Mouse (Mus musculus): Measurements from ENCODE around the gene Wdtc1. TPM values are rescaled to one million over a fixed set of nuclear protein-coding genes. Genes with fewer than 3 reads are reported as not detected.
A peak's percentile ranks its signal among the peaks of the same experiment; 100 is the strongest.

The Wdtc1 gene
- polyA plus RNA-seq, 1 experiment: 107 TPM

DNA sequence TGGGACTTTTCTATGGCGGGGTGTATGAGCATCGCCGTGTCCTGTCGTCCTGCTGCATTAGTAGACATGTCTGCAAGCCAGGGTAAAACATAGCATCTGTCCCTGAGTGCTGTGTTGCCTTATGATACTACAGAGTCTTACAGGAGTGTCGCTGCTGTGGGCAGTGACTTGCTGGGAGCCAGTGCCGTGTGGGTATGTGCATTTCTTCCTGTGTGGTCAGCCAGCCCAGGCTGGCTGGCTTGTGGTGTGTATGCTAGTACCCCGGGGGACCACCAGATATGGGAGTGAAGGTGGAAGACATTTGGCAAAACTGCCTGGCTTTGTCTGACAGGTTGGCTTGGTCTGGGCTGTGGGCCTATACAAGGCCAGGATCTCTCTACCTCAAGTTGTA lies 90.9 kb downstream of the Wdtc1 start:
- WGBS: 7% methylated on average over 7 of the region's 7 CpGs
- no peak for TF ChIP-seq POLR2A (IDR thresholded peaks at IDR 0.05; ENCODE audit: control insufficient read depth, extremely low read depth, insufficient read depth, low read length, poor library complexity)
- TF ChIP-seq CTCF (IDR thresholded peaks at IDR 0.05; ENCODE audit: borderline replicate concordance, control insufficient read depth, extremely low read depth, insufficient read depth, low read length, poor library complexity): no peak
- no peaks in the 10 kb centered on the region for H3K27me3 ChIP-seq (ENCODE audit: control insufficient read depth, insufficient read depth, low read length)
- H3K27ac ChIP-seq (ENCODE audit: control insufficient read depth, insufficient read depth, low read length): peak overlapping the region; percentile 51; the same call in 1 of the 2 replicates
- H3K4me3 ChIP-seq (ENCODE audit: control insufficient read depth, insufficient read depth, low read length): peak overlapping the region; percentile 41
- peaks cover 28% of the 10 kb centered on the region for H3K4me1 ChIP-seq (replicated peaks; ENCODE audit: control insufficient read depth, insufficient read depth, low read length)
- DNase-seq: no peak
- H3K36me3 ChIP-seq (ENCODE audit: control insufficient read depth, insufficient read depth, low read length): peaks cover 23% of the 10 kb centered on the region

DNA sequence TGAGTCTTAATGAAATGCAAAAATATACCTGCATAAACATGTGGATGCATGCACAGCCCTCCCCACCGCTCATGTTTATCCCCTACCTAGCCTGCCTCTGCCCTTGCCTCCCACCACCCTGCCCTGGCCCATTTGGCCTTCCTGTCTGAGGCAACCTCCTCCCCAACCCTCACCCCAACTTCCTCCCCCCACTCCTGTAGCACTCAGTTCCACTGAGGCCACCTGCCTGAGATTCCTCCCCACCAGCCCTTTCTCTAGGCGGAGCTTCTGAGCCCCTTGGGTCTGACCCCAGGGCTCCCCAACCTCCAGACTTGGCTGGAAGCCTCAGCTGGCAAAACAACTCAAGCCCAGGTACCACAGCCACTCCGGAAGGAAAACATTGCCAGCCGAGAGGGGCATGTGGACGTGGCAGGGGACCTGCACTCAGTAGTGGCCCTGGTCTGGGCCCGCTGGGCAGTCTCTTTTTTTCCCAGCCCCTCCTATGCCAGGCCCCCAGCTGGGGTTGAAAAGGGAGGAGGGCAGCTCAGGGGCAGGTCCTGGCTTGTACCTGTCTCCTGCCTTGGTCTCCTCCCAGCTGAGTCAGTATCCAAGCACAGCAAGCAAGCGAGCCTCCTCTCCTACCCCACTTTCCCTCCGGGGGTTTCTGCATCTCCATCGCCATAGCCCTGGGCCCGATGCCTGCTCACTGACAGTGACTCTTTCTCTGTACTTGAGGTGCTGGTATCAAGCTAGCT lies 91.5 kb downstream of the Wdtc1 start:
- Histone ChIP-seq H3K4me3 (ENCODE audit: control insufficient read depth, insufficient read depth, low read length) (peak overlapping the region; percentile 41), H3K27me3 (ENCODE audit: control insufficient read depth, insufficient read depth, low read length) (no peaks in the 10 kb centered on the region), H3K27ac (ENCODE audit: control insufficient read depth, insufficient read depth, low read length) (peak overlapping the region; percentile 51), H3K4me1 (replicated peaks; ENCODE audit: control insufficient read depth, insufficient read depth, low read length) (peaks cover 28% of the 10 kb centered on the region), H3K36me3 (ENCODE audit: control insufficient read depth, insufficient read depth, low read length) (peaks cover 17% of the 10 kb centered on the region)
- WGBS: 7% methylated on average over 10 of the region's 10 CpGs
- DNase-seq: peak; percentile 77
- TF ChIP-seq POLR2A (IDR thresholded peaks at IDR 0.05; ENCODE audit: control insufficient read depth, extremely low read depth, insufficient read depth, low read length, poor library complexity): no peak
- peak; percentile 10; the same call in 1 of the 2 replicates for TF ChIP-seq CTCF (IDR thresholded peaks at IDR 0.05; ENCODE audit: borderline replicate concordance, control insufficient read depth, extremely low read depth, insufficient read depth, low read length, poor library complexity)

DNA sequence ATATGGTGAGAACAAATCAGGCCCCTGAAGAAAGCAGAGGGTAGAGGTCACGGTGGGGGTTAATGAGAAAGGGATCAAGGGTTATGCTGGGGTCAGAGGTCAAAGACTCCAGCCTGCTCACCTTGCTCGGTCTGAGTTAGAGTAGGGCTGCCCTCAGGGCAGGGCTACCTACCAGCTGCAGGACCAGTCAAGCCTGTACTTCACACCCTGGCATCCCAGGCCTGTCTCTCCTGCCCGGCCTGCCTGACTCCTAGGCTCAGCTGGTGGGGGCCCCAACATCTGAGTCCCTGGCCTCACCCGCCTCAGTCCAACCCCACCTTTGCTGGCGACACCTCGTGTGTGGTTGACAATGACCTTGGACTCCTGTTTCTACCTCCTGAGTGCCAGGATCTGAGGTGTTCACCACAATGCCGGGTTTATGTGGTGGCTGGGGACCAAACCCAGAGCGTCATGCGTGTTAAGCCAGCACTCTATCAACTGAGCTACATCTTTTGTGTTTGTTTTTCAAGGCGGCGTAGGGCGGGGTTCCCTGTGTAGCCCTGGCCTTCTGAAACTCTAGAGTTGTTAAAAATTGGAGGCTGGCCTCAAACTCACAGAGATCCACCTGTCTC lies 95.4 kb downstream of the Wdtc1 start:
- no peak overlapping the region for H3K4me3 ChIP-seq (ENCODE audit: control insufficient read depth, insufficient read depth, low read length)
- H3K27ac ChIP-seq (ENCODE audit: control insufficient read depth, insufficient read depth, low read length): no peak overlapping the region
- H3K27me3 ChIP-seq (ENCODE audit: control insufficient read depth, insufficient read depth, low read length): no peaks in the 10 kb centered on the region
- WGBS: 95% methylated on average over 12 of the region's 12 CpGs
- H3K4me1 ChIP-seq (replicated peaks; ENCODE audit: control insufficient read depth, insufficient read depth, low read length): peaks cover 20% of the 10 kb centered on the region
- TF ChIP-seq CTCF (IDR thresholded peaks at IDR 0.05; ENCODE audit: borderline replicate concordance, control insufficient read depth, extremely low read depth, insufficient read depth, low read length, poor library complexity): no peak
- TF ChIP-seq POLR2A (IDR thresholded peaks at IDR 0.05; ENCODE audit: control insufficient read depth, extremely low read depth, insufficient read depth, low read length, poor library complexity): no peak
- no peak for DNase-seq
- H3K36me3 ChIP-seq (ENCODE audit: control insufficient read depth, insufficient read depth, low read length): no peaks in the 10 kb centered on the region; the same call in 1 of the 2 replicates

DNA sequence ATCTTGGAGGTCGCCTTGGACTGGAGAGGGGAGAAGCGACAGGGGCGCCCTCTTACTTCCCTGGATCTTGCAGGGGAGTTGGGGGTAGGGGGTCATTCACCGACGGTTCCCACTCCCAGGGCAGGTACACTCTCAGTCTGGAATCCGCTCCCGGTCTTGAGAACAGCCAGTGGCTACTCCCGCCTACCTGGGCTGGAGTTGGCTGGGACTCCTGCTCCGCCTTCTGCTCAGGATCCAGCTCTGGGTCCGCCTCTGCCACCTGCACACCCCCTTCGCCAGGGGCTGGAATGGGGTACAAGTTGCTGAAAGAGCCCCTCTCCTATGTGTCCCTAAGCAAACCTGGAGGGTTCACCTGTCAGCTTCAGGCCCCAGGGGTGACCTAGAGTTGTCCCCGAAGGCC lies 96.1 kb downstream of the Wdtc1 start:
- H3K36me3 ChIP-seq (ENCODE audit: control insufficient read depth, insufficient read depth, low read length): no peaks in the 10 kb centered on the region; the same call in 1 of the 2 replicates
- DNase-seq: no peak
- H3K27me3 ChIP-seq (ENCODE audit: control insufficient read depth, insufficient read depth, low read length): no peaks in the 10 kb centered on the region
- 96% methylated on average over 12 of the region's 12 CpGs for WGBS
- TF ChIP-seq CTCF (IDR thresholded peaks at IDR 0.05; ENCODE audit: borderline replicate concordance, control insufficient read depth, extremely low read depth, insufficient read depth, low read length, poor library complexity) (no peak), POLR2A (IDR thresholded peaks at IDR 0.05; ENCODE audit: control insufficient read depth, extremely low read depth, insufficient read depth, low read length, poor library complexity) (no peak)
- H3K4me3 ChIP-seq (ENCODE audit: control insufficient read depth, insufficient read depth, low read length): no peak overlapping the region
- H3K27ac ChIP-seq (ENCODE audit: control insufficient read depth, insufficient read depth, low read length): no peak overlapping the region
- H3K4me1 ChIP-seq (replicated peaks; ENCODE audit: control insufficient read depth, insufficient read depth, low read length): peaks cover 13% of the 10 kb centered on the region

DNA sequence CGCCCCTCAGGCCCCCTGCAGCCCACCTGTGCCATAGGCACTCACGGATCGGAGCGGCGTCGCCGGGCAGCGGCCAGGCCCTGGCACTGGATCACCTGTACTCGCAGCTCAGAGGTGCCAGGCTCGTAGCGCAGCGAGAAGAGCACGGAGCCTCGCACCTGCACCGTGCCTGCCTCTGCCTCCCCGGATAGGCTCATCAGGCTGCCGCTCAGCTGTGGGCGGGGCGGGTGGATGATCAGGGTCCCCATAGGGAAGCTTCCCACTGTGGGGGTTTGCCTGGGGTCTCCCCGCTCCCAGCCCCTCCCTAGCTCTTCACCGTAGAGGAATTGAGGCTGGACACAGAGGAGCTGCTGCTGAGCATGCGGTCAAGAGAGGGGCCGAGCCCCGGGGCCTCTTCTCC lies 96.5 kb downstream of the Wdtc1 start:
- no peak for TF ChIP-seq CTCF (IDR thresholded peaks at IDR 0.05; ENCODE audit: borderline replicate concordance, control insufficient read depth, extremely low read depth, insufficient read depth, low read length, poor library complexity)
- no peak for TF ChIP-seq POLR2A (IDR thresholded peaks at IDR 0.05; ENCODE audit: control insufficient read depth, extremely low read depth, insufficient read depth, low read length, poor library complexity)
- no peaks in the 10 kb centered on the region; the same call in 1 of the 2 replicates for H3K36me3 ChIP-seq (ENCODE audit: control insufficient read depth, insufficient read depth, low read length)
- no peak overlapping the region for H3K4me3 ChIP-seq (ENCODE audit: control insufficient read depth, insufficient read depth, low read length)
- WGBS: 96% methylated on average over 24 of the region's 24 CpGs
- H3K4me1 ChIP-seq (replicated peaks; ENCODE audit: control insufficient read depth, insufficient read depth, low read length): peaks cover 9% of the 10 kb centered on the region
- H3K27me3 ChIP-seq (ENCODE audit: control insufficient read depth, insufficient read depth, low read length): no peaks in the 10 kb centered on the region
- DNase-seq: no peak
- H3K27ac ChIP-seq (ENCODE audit: control insufficient read depth, insufficient read depth, low read length): no peak overlapping the region

DNA sequence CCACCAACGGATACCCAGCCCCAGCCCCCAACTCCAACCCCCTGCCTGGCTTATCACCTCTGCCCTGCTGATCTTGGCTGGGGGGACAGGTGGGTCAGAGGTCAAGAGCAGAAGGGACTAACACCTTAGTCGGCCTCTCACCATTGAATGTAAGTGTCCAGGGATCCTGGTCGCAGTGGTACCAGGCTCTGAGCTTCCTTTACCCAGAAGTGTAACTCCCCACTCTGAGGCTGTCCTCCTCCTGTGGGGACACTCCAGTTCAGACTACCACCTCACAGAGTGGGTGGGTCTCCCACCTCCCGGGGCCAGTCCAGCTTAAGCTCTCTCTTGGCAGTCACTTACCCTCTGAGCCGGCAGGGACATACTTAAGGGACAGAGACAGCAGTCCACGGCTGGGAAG lies 97.9 kb downstream of the Wdtc1 start:
- WGBS: 94% methylated on average over 6 of the region's 6 CpGs
- no peak overlapping the region for H3K27ac ChIP-seq (ENCODE audit: control insufficient read depth, insufficient read depth, low read length)
- TF ChIP-seq POLR2A (IDR thresholded peaks at IDR 0.05; ENCODE audit: control insufficient read depth, extremely low read depth, insufficient read depth, low read length, poor library complexity) (no peak), CTCF (IDR thresholded peaks at IDR 0.05; ENCODE audit: borderline replicate concordance, control insufficient read depth, extremely low read depth, insufficient read depth, low read length, poor library complexity) (no peak)
- H3K4me1 ChIP-seq (replicated peaks; ENCODE audit: control insufficient read depth, insufficient read depth, low read length): peaks cover 8% of the 10 kb centered on the region
- DNase-seq: no peak
- no peaks in the 10 kb centered on the region for H3K27me3 ChIP-seq (ENCODE audit: control insufficient read depth, insufficient read depth, low read length)
- no peak overlapping the region for H3K4me3 ChIP-seq (ENCODE audit: control insufficient read depth, insufficient read depth, low read length)
- no peaks in the 10 kb centered on the region; the same call in 1 of the 2 replicates for H3K36me3 ChIP-seq (ENCODE audit: control insufficient read depth, insufficient read depth, low read length)
